Mouse (Mus musculus) kidney, adult 2 months (tissue): ENCODE data around the gene Gucy2f. TPM values are rescaled to one million over a fixed set of nuclear protein-coding genes. Genes with fewer than 3 reads are reported as not detected.
"Not testable (repeated sequence)": the region's sequence is repeated elsewhere in the genome, so short reads cannot be mapped to it uniquely, and the experiment has no call there.

Experiments
- DNase-seq: peaks from one replicate; pipeline ENCODE4 v3.0.0; 2021
- H3K27ac ChIP-seq: fragments of 200-500 bp; 2 replicates; pipeline ENCODE4 v1.5.1; 2012; ENCODE audit warnings: low read depth, low read length, control low read depth, inconsistent platforms; ENCODE audit not compliant: insufficient read depth
- H3K27me3 ChIP-seq: fragments of 200-500 bp; replicated peaks from 2 replicates; pipeline ENCODE4 v1.6.1; 2012; ENCODE audit warnings: mild to moderate bottlenecking, moderate library complexity, low read length, inconsistent platforms; ENCODE audit not compliant: control insufficient read depth, insufficient read depth
- H3K36me3 ChIP-seq: fragments of 200-500 bp; 2 replicates; pipeline ENCODE4 v1.6.1; 2012; ENCODE audit warnings: mild to moderate bottlenecking, moderate library complexity, low read length, inconsistent platforms; ENCODE audit not compliant: control insufficient read depth, insufficient read depth
- H3K4me1 ChIP-seq: fragments of 200-500 bp; 2 replicates; pipeline ENCODE4 v1.6.1; 2011; ENCODE audit warnings: low read length; ENCODE audit not compliant: control insufficient read depth, insufficient read depth
- H3K4me3 ChIP-seq: fragments of 200-500 bp; 2 replicates; pipeline ENCODE4 v1.5.1; 2011; ENCODE audit warnings: mild to moderate bottlenecking, low read depth, low read length, control low read depth; ENCODE audit not compliant: insufficient read depth
- CTCF ChIP-seq: fragments of 200-500 bp; conservative IDR thresholded peaks from 2 replicates; pipeline ENCODE4 v1.5.1; 2011; ENCODE audit warnings: low read depth, mild to moderate bottlenecking, control low read depth, low read length, moderate library complexity, mixed read lengths; ENCODE audit not compliant: insufficient read depth, insufficient read length
- POLR2A ChIP-seq: fragments of 200-500 bp; IDR thresholded peaks from one replicate; pipeline ENCODE4 v1.6.1; 2011; ENCODE audit warnings: low read depth, low read length, control low read depth
- WGBS: fragments of 180-500 bp; shearing (Covaris S2); methylation state at CpG from one replicate; pipeline ENCODE4 v1.1.7; 2018; 5-methylcytosine and 5-hydroxymethylcytosine counted together
- polyA plus RNA-seq: library from polyadenylated mRNA; depleted of rRNA; stranded (reverse); fragments of >200 nt; gene quantifications from 2 replicates; pipeline ENCODE4 v1.2.3, GENCODE M21; 2012; rRNA removed

The Gucy2f gene
- polyA plus RNA-seq = 0.09 and 0.11 TPM in 2 replicates

GRCm38 (mm10) chrX:142196831-142197230 lies at the start of gene Gucy2f:
Gene Gucy2f, minus strand, starts transcription at chrX:142196931.
- H3K27me3 ChIP-seq = no peaks in the 10 kb centered on the region
- no peaks in the 10 kb centered on the region for H3K36me3 ChIP-seq
- H3K4me3 ChIP-seq = no peak within 1 kb of the TSS
- TF ChIP-seq CTCF = no peak
- no peak for TF ChIP-seq POLR2A
- H3K27ac ChIP-seq = peak within 1 kb of the TSS; percentile 86; the same call in 1 of the 2 replicates
- no peak for DNase-seq
- 49% methylated on average over 5 of the region's 5 CpGs for whole genome bisulfite sequencing
- H3K4me1 ChIP-seq = peaks cover 2% of the 10 kb centered on the region; the same call in 1 of the 2 replicates

GRCm38 (mm10) chrX:142245682-142246327 lies 49.1 kb upstream of the Gucy2f start:
- Histone ChIP-seq H3K4me3 (no peak overlapping the region), H3K27ac (no peak overlapping the region; the same call in 1 of the 2 replicates)
- 50% methylated on average over 5 of the region's 5 CpGs for WGBS

GRCm38 (mm10) chrX:142237101-142237500 lies 40.4 kb upstream of the Gucy2f start:
- WGBS = 46% methylated on average over 2 of the region's 2 CpGs
- Histone ChIP-seq H3K4me3 (no peak overlapping the region), H3K27ac (no peak overlapping the region), H3K4me1 (no peaks in the 10 kb centered on the region), H3K36me3 (no peaks in the 10 kb centered on the region), H3K27me3 (no peaks in the 10 kb centered on the region)
- TF ChIP-seq CTCF = no peak
- no peak for TF ChIP-seq POLR2A
- DNase-seq = no peak

More at GRCm38 (mm10) chrX:142245682-142246327, 49.1 kb upstream of the Gucy2f start:
- peaks cover 5% of the 10 kb centered on the region; the same call in 1 of the 2 replicates for H3K4me1 ChIP-seq
- H3K27me3 ChIP-seq = no peaks in the 10 kb centered on the region
- H3K36me3 ChIP-seq = no peaks in the 10 kb centered on the region
- no peak for TF ChIP-seq CTCF
- TF ChIP-seq POLR2A = no peak
- peak; percentile 59 for DNase-seq

GRCm38 (mm10) chrX:142236146-142236545 lies 39.4 kb upstream of the Gucy2f start:
- H3K27me3 ChIP-seq, H3K36me3 ChIP-seq, H3K4me3 ChIP-seq, H3K4me1 ChIP-seq, H3K27ac ChIP-seq: not testable (repeated sequence)
- peak; percentile 78 for DNase-seq
- WGBS = 50% methylated on average over 1 of the region's 1 CpGs

- DNase-seq = no peak
- H3K4me1 ChIP-seq = no peaks in the 10 kb centered on the region
- H3K27ac ChIP-seq = no peak overlapping the region; the same call in 1 of the 2 replicates
- WGBS = 9% methylated on average over 7 of the region's 7 CpGs
- no peaks in the 10 kb centered on the region for H3K27me3 ChIP-seq
- peak overlapping the region; percentile 32 for H3K4me3 ChIP-seq
- no peak for TF ChIP-seq POLR2A
- TF ChIP-seq CTCF = no peak
- no peaks in the 10 kb centered on the region for H3K36me3 ChIP-seq
Measured at GRCm38 (mm10) chrX:142228769-142229158, 32.0 kb upstream of the Gucy2f start.

GRCm38 (mm10) chrX:142228055-142228768 lies 31.5 kb upstream of the Gucy2f start:
- no peaks in the 10 kb centered on the region for H3K27me3 ChIP-seq
- TF ChIP-seq CTCF (no peak), POLR2A (no peak)
- DNase-seq = peak; percentile 85
- H3K4me1 ChIP-seq = no peaks in the 10 kb centered on the region
- H3K27ac ChIP-seq = peak overlapping the region; percentile 81; the same call in 1 of the 2 replicates
- H3K4me3 ChIP-seq = peak overlapping the region; percentile 86
- WGBS = under 1% methylated on average over 27 of the region's 42 CpGs
- H3K36me3 ChIP-seq = no peaks in the 10 kb centered on the region

- DNase-seq = peak; percentile 77
- no peaks in the 10 kb centered on the region for H3K36me3 ChIP-seq
- peak overlapping the region; percentile 89; the same call in 1 of the 2 replicates for H3K27ac ChIP-seq
- no peaks in the 10 kb centered on the region for H3K4me1 ChIP-seq
- 2% methylated on average over 15 of the region's 15 CpGs for WGBS
- H3K27me3 ChIP-seq = no peaks in the 10 kb centered on the region
- H3K4me3 ChIP-seq = peak overlapping the region; percentile 46
- TF ChIP-seq POLR2A (no peak), CTCF (no peak)
Measured at GRCm38 (mm10) chrX:142227398-142228054, 30.8 kb upstream of the Gucy2f start.
